Mouse (Mus musculus) granulocyte monocyte progenitor cell, adult 5-6 weeks (primary cell): ENCODE results near the gene Pole3. TPM values are rescaled to one million over a fixed set of nuclear protein-coding genes. Genes with fewer than 3 reads are reported as not detected.

Experiments
- ATAC-seq: replicated peaks from 2 replicates; pipeline ENCODE4 v1.8.0; 2016; ENCODE audit warnings: mild to moderate bottlenecking, moderate TSS enrichment, inconsistent platforms; ENCODE audit not compliant: poor library complexity, severe bottlenecking
- total RNA-seq, 2 experiments: library from RNA; stranded (forward) in 1 of 2; stranded (reverse) in 1 of 2; fragments of 200-712, 200-1000 nt in 1 of 2; fragments of >200 nt in 1 of 2; fragmentation: Nextera tagmentation in 1 of 2; gene quantifications; 2 replicates each; pipeline ENCODE4 v1.2.3; 2014 to 2017

The Pole3 gene
- total RNA-seq, 2 experiments from 2014 or later = 69.6 to 72.0 TPM

DNA sequence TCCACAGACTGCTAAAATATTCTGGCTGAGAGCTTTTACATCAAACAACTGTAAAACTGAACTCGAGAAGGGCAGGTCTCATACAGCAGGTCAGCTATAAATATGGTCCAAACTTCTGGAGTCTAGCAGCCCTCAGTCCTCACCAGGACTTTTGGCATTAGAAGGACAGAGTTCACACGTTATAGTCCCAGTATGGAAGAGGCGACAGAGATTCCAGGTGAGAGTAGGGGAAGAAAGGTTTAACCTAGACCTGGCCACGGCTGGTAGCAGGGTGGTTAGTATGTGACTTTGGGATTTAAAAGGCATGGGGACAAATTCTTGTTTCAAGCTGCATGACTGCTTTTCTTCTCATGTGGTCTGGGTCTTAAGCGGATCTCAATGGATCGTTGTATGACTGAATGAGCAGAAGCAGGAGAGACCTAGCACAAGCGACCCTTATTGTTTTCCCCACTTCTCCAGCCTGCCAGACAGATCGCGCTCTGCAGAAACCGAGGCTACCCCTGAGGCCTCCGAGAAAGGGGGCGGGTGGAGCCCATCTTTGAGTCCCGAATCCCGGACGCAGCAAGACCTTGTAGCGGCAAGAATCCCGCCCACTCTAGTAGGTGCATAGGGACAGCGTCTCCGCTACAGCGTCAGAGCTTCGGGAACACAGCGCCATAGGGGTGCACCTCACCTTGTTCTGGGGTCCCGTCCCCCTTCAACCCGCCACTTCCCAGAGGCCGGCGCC, 5.6 kb downstream of the Pole3 start:
- peak; percentile 48 for ATAC-seq

DNA sequence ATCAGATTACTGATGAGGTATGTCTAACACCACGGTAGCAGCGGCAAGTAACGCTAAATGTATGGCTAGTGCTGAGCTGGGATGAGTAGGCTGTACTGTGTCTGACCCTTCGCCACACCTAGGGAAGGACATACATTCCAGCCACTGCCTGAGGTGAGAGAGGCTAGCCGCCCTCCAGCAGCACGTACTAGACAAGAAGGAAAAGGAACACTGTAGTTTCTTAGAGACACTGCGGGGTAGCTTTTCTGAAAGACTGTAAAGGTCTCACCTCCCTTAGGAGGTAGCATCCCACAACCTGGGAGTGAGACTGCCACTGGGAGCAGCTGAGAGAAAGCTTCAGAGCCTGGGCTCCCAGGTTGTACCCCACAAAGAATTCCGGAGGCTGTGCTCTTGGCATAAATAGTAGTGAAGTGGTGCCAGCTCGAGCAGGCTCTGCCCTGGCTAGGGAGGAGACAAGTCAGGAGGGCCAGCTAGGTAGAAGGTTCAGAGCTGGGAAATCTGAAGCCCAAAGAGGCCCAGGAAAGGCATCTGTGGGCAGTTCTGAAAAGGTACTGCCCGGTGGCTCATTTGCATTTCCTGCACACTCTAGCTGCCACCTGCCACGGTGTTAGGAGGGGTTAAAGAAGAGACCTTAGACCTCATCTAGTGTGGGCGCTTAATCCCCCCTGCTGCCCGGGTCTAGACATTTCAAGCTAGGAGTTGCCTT, 6.3 kb downstream of the Pole3 start:
- no peak for ATAC-seq

DNA sequence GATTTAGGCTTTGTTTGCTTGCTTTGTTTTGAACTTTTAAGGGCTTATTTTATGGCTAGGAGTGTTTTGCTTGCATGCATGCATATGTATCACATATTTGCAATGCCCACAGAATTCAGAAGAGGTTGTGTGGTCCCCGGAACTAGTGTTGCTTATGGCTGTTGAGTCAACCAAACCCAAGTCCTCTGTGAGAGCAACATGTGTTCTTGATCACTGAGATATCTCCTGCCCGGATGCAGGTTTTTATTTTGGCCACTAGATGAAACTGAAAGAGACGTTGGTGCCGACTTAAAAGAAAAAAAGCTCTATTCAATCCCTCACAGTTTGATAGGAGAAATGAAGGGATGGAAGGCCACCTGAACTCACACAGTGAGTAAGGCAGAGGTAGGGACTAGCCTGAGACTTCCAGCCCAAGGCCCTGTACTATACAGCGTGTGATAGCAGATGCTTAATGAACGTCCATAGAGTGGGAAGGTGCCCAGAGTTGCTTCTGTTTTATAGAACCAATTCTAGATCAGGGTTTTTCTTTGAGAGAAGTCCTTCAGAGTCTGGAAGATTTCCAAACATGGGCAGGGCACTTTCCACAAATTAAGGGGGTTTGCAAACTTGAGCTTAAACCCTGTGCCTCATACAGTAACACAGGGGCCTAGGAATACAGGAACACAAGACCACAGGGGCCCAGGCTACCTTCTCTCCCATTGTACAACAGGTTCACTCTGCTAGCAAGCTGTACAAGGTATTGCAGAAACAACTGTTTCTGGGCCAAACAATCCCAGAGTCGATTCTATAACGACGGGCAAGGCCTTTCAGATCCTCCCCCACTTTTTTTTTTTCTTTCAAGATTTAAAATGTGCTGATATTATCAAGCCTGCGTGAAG, 7.1 kb downstream of the Pole3 start:
- ATAC-seq = no peak

DNA sequence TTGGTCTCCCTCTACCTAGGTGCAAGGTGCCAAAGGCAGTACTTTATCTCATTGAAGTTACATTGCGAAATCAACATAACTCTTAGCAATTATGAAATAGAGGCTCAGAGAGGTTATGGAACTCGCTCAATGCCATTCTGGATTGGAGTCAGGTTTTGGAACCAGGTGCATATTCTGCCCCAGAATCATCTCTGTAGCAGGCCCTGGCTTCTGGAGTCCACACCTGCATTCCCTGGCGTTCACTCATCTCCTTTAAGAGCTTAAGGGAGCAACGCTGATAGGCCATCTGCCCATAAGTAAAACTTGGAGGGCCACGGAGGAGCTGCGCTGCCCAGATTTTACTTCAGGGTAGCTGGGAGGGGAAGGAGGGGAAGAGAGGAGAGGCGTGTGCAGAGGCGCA, 7.8 kb downstream of the Pole3 start:
- ATAC-seq = no peak

DNA sequence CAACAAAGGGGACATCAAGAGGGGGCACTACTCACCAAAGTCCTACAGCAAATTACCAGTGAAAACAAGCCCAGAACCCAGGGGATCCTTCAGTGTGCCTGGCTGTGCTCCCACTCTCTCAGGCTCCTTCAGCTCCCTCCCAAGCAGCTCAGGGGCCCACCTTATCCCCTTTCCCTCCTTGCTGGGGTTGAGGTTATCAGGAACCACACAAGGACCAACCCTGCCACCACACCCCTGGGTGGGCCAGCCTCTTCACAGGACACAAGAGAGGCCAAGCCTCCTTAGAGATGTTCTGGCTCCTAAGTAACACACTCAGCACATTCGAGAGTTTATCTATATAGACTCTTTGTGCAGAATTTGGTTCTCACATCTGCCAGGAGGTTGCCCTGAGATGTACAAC, 8.3 kb downstream of the Pole3 start:
- ATAC-seq = no peak

DNA sequence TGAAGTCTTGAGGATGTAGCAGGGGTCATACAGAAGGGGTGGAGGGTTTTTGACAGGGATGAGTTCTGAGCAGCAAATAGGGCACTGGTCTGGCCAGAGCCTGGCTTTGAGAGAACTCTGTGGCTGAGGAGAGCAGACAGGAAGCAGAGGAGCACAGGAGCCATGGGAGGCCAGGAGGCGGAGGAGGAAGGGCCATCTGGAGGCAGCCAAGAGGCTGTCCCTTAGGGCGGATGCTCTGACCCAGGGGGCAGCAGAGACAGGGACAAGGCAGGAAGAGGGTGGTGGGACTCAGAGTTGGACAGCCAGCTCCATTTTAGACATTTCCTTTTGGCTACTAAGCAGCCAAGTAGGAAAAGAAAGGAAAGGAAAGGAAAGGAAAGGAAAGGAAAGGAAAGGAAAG, 8.8 kb downstream of the Pole3 start:
- no peak for ATAC-seq

DNA sequence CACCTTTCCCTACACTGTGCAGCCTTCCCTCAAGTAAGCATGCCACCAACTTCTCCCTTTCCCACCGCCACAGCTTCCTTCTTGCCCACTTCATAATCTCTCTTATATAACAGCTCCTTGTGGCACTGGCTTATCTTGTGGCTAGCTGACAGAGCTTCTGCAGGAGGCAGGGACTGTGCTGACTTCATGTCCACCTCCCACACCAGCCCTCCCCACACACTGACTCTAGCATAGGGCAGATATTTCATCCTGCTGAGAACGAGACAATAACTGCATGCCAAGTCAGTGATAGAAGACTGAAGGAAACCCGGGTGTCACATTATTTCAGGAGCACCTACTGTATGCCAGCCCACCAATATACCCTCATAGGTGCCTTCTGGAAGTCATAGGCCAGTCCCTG, 9.4 kb downstream of the Pole3 start:
- peak; percentile 21; the same call in 1 of the 2 replicates for ATAC-seq

DNA sequence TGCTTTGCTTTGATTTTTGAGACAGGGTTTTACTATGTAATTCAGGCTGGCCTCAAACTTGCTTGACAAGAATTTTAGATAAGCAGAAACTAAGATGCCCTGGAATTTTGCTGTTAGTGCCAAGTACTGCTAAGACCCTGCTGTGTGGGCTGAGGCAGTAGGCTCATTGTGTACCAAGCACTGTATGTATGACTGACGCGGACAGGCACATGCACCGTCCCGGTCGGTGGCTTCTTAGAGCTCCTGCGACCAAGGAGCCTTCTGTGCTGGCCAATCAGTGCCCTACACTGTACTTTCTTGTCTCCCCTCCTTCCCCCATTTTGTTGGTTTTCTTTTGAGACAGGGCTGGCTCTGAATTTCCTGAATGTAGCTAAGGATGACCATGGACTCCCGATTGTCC, 9.9 kb downstream of the Pole3 start:
- ATAC-seq = no peak

DNA sequence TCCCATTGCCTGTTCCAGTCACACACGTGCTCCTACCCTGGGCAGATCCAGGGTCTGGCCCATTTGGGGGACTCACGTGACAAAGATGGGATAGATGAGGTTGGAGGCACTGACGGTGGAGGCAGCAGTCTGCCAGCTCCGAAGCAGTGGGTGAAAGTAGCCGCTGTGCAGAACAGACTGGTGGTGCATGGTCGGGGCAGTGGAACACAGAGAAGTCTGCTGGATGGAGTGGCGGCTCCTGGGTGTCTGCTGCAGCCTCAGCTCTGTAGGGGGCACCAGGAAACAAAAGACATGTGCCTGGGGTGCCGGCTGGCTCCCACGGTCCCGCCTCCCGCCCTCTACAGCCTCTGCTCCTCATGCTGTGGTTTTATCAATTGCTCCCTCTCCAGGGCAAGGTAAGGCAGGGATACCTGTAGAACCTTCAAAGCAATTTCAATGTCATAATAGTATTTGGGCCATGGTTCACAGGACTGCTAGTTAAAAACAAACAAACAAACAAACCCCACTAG, 10.8 kb downstream of the Pole3 start:
- ATAC-seq = no peak

DNA sequence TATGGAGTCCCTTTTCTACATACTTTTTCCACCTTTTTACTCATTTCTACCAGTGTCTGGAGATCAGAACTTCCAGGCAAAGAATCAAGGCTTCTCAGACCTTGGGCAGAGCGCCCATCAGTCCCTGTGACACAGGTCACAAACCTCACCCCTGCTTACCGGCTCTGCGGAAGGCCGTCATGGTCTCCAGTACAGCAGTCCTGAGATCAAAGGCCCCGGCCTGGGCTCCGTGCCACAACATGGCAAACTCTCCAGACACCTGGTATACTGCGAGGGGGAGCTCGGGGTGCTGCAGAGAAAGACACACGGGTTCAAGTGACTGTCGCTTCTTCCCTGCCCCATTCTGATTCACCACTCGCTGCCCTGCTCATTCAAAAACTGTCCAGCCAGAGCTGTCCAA, 14.9 kb downstream of the Pole3 start:
- no peak for ATAC-seq

DNA sequence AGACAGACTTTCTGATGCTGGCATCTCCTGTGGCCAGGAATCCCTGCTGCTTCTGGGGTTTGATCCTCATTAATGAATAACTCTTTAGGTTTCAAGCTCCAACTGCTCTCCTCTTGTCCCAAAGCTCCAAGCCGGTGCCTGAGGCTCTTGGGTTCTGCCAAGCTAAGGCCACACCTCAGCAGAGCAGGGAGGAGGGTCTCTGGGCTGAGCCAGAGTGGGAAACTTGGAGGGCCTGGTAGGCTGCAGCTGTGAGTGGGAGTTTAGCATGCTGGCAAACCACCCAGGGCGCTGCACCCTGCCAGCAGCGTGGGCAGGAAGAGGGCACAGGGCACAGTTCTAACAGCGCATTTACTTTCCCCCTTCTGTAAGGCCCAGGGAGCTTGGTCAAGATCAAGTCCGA, 16.0 kb downstream of the Pole3 start:
- no peak for ATAC-seq

DNA sequence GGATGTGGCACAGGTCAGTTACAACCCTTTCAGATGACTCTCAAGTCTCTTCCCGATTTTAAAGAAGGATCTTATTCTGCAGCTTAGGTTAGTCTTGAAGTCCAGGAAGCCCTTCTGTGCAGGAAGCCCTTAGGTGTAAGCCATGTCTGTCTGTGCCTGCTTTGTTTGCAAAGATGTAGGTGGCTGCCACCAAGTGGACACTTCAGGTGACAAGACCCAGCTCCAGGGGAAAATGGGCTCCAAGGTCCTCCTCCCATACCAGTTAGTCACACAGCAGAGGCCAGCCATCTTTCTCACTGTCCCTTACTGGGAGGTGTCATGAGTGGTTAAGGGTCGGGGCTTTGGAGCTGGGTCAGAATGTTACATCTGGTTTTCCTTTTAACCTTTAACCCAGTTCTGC, 18.1 kb downstream of the Pole3 start:
- ATAC-seq = no peak

DNA sequence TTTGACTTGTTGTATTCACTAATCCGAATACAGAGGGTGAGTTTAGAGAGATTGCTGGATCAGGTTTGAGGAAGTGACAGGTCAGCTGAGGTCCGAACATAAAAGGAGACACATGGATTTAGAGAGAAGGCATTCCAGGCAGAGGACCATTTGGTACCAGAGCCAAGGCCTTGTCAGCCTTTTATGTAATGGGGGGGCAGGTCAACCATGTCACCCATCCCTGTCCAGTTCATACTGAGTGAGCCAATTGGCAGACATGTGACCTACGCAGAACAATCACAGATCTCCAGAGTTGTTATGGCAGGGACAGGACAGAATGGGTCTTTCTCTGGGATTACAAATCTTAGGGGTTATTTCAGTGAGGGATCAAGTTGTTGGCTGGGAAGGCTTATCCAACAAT, 18.9 kb downstream of the Pole3 start:
- ATAC-seq = no peak

DNA sequence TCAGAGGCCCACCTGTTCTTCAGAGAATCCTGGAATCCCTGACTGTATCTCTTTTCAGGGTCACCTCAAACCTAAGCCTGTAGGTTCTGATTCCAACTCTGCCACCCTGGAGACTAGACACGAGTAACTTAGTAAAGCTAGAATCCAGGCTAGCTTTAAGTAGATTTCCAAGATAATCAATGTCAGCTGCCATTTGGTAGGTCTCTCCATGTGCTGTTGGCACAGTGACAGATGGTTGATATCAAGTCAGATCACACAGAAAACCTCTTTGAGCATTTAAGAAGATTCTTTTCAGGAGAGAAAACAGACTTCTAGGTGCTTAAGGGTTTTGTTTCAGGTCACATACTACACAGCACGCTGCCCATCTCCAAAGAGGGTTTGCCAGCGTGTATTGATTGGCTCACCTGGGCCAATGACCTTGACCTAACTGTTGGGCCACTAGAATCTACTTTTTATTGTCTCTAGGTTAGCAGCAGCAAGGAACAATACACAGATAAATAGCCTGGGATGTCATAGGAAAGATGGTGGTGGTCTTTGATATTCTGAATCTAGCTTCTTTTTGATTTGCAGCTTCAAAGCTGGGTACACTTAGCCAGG, 21.4 kb downstream of the Pole3 start, which contains the start of gene Hdhd3:
Gene Hdhd3, minus strand, starts transcription at position 94 of the 597 bp plus-strand sequence.
- ATAC-seq = no peak

DNA sequence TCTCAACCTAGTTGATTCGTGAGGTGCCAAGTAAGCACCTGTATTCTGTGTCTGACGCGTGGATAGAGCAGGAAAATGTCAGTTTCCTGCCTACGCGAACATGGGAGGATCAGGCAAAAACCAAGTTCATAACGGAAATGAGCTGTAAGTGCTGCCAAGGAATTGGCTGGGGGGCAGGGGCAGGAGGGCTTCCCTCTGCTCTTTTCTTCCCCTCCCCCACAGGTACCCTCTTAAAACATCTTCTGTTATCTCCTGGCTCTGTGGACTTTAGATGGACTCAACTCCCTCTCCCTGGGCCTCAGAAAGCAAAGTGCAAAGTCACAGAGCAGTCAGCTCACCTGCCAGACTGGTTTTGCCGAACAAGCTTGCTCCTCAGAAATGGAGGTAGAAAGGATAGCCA, 21.9 kb downstream of the Pole3 start:
- no peak for ATAC-seq

DNA sequence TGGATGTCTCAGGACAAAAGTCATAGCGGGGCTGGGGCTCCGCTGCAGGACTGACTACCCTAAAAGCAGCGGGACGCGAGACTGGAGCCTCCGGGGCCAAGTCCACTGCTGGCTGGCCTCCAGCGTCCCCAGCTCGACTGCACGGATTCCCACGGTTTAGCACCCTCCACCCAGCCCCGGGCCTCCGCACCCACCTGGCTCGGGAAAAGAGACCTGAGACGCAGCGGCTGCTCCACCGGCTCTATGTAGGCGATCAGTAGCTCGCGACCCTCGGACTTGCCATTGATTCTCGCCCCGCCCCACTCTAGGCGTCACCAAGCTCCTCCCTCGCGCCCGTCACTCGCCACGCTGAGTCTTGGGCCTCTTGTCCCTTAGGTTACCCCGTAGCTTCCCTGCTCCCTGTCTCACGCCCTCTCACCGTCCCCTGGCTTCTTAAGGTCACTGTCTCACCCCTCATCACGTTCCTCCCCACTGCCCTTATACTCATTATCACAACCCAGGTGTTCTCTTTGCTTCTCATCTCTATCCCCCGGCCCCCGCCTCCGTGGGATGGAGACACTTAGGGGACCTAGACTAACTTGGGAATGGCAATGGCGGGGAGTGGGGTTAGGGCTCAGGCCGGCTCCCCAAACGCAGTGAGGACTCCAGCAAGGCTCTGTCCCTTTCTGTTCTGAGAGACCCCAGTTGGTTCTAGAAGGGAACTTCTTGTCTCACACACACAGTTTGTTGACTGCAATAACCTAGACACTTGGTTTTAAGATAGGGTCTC, 22.7 kb downstream of the Pole3 start:
- ATAC-seq = peak; percentile 99

DNA sequence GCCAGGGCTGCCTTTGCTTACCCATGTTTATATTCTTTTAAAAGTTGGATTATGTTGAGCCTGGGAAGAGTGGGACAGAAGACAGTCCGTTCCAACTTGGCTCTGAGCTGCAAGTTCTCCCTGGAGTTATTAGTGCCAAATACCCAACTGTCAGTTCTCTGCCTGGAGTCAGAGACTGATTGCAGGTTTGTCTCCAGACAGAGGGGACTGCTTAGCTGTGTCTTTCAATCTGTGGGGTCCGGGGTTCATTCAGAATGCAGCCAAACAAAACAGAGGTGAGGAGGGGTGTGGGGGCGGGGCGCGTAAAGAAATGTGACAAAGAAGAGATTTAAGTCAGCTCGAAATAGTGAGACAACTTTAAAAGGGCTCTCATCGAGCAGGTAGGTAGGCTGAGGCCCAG, 23.3 kb downstream of the Pole3 start:
- no peak for ATAC-seq

DNA sequence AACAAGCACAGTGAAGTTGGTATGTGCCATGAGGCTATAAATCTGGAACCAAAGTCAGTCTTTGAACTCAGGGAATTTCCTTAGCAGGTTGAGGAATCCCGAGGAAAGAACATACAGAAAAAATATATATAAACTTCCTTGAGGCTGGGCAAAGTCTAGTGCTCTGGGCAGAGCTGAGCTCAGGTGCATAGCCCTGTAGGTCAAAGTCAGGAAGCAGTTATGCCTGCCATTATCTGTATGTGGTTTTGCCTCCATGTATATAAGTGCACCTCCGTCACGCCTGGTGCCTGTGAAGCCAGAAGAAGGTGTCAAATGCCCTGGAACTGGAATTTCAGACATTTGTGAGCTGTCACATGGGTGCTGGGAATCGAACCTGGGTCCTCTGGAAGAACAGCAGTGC, 24.1 kb downstream of the Pole3 start:
- no peak for ATAC-seq

DNA sequence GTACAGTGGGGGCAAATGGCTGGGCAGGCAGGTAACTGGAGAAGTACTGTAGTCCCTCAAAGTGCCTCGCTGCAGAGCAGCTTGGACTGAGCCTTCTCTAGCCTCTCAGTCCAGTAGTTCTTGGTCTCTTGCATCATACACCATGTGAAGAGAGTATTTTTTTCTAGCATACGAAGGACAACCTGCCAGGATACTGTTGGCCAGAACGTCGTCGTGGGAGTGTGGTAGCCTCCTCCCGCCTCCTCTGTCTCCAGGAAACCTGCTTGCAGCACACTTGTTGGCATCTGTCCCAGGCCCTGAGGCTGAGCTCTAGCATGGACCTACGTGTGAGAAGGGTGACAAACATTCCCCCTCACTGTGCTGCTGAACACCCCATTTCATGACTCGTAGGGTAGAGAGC, 28.1 kb downstream of the Pole3 start:
- peak; percentile 88 for ATAC-seq

DNA sequence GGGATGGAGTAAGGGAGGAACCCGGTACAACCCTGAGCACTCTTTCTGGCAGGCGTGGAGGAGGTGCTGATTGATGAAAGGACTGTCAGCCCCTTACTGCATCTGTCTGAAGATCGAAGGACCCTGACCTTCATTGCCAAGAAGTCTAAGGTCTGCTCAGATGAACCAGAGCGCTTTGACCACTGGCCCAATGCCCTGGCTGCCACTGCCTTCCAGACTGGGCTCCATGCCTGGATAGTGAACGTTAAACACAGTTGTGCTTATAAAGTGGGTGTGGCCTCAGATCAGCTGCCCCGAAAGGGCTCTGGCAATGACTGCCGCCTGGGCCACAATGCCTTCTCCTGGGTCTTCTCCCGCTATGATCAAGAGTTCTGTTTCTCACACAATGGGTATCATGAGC, 28.9 kb downstream of the Pole3 start:
- ATAC-seq = no peak
